ENCODE assay signal across 20 mouse cellular contexts in genomic region chr10:91267886-91268285, GRCm38 (mm10).
DNase-seq lines count a peak whose midpoint lies in the region; ATAC-seq lines count a peak whose summit lies in the region.
"Had no signal": no experiment of that assay in that cellular context is flagged by ENCODE, and none has a peak within 500 bp of the region (broad histone marks: within the 10 kb centered on the region; RNA-seq: fewer than 3 reads in every experiment).

No protein-coding gene starts in this region.

- H3K36me3 ChIP-seq in hindbrain, embryonic 12.5 days, result no peaks in the 10 kb centered on the region
- H3K36me3 ChIP-seq: heart, embryonic 13.5 days; midbrain, embryonic 15.5 days; neural tube, embryonic 12.5 days; stomach, embryonic 15.5 days had no signal

- no peak overlapping the region for H3K4me2 ChIP-seq in hindbrain, embryonic 12.5 days (replicated peaks)
- H3K4me2 ChIP-seq: forebrain, embryonic 13.5 days; heart, embryonic 13.5 days; liver, embryonic 11.5 days; midbrain, embryonic 15.5 days; neural tube, embryonic 12.5 days; stomach, embryonic 15.5 days had no signal

- no peak overlapping the region for H3K27ac ChIP-seq in hindbrain, embryonic 12.5 days
- H3K27ac ChIP-seq: forebrain, embryonic 13.5 days; heart, embryonic 13.5 days; macrophage; midbrain, embryonic 15.5 days; neural tube, embryonic 12.5 days; stomach, embryonic 15.5 days had no signal

- H3K9ac ChIP-seq in hindbrain, embryonic 12.5 days, result no peak overlapping the region
- H3K9ac ChIP-seq: forebrain, embryonic 13.5 days; heart, embryonic 13.5 days; liver, postnatal 0 days; midbrain, embryonic 15.5 days; neural tube, embryonic 12.5 days; stomach, embryonic 15.5 days had no signal

- H3K9me3 ChIP-seq in hindbrain, embryonic 12.5 days (replicated peaks), result no peaks in the 10 kb centered on the region
- H3K9me3 ChIP-seq: forebrain, embryonic 13.5 days; heart, embryonic 13.5 days; midbrain, embryonic 15.5 days; neural tube, embryonic 12.5 days; stomach, embryonic 15.5 days had no signal

- H3K27me3 ChIP-seq in hindbrain, embryonic 12.5 days, result no peaks in the 10 kb centered on the region
- H3K27me3 ChIP-seq: forebrain, embryonic 13.5 days; heart, embryonic 13.5 days; midbrain, embryonic 15.5 days; neural tube, embryonic 12.5 days; stomach, embryonic 15.5 days had no signal

- H3K4me3 ChIP-seq in hindbrain, embryonic 12.5 days, result no peak overlapping the region
- H3K4me3 ChIP-seq: forebrain, embryonic 13.5 days; heart, embryonic 13.5 days; midbrain, embryonic 15.5 days; neural tube, embryonic 12.5 days; stomach, embryonic 15.5 days had no signal

- no peak for ATAC-seq in hindbrain, embryonic 12.5 days (ENCODE audit: low FRiP score)
- ATAC-seq: forebrain, embryonic 13.5 days; liver, postnatal 0 days; midbrain, embryonic 15.5 days had no signal

- 89% methylated on average over 6 of the region's 6 CpGs for WGBS in hindbrain, embryonic 12.5 days

- intact Hi-C loops in gastrocnemius, postnatal 14 days (cut with DNase I; ENCODE audit: low total_unique reads), result no loop called here

- peaks cover 7% of the 10 kb centered on the region; the same call in 1 of the 2 replicates for H3K4me1 ChIP-seq in hindbrain, embryonic 12.5 days

- DNase-seq in gastrocnemius, adult 18-20 months (ENCODE audit: low spot score), result peak; percentile 11
- DNase-seq in gastrocnemius, postnatal 14 days, result no peak
- DNase-seq in layer of hippocampus, adult 18-20 months (ENCODE audit: low spot score in 2 of 2), result peak; percentile 10 to 47
- no peak for DNase-seq in layer of hippocampus, postnatal 14 days (ENCODE audit: low spot score in 2 of 2)
- peak; percentile 31 for DNase-seq in urinary bladder, postnatal 14 days (ENCODE audit: low spot score)
- no peak for DNase-seq in urinary bladder, adult 18-20 months (ENCODE audit: low spot score in 2 of 2)
- DNase-seq in testis, postnatal 14 days (ENCODE audit: low spot score), result peak; percentile 84
- DNase-seq: adrenal gland, postnatal 10 days; cerebellum, adult 9-10 months; kidney, adult 11 months; liver, postnatal 0 days; thymus, postnatal 14 days had no signal

Comparison
In these comparisons a context has a peak if more than half of its experiments do, and no peak if none do; other contexts are left out.
1. DNase-seq: peak in gastrocnemius, adult 18-20 months (single experiment), layer of hippocampus, adult 18-20 months (2 of 2), urinary bladder, postnatal 14 days (single experiment) and testis, postnatal 14 days (single experiment); none in gastrocnemius, postnatal 14 days (single experiment), layer of hippocampus, postnatal 14 days (0 of 2) and urinary bladder, adult 18-20 months (0 of 2).